ENCODE assay signal across 13 mouse cellular contexts in genomic region chr13:98955226-98955625, GRCm38 (mm10). TPM values are rescaled to one million over a fixed set of nuclear protein-coding genes. Genes with fewer than 3 reads are reported as not detected.
DNase-seq lines count a peak whose midpoint lies in the region; ATAC-seq lines count a peak whose summit lies in the region.
"Had no signal": no experiment of that assay in that cellular context is flagged by ENCODE, and none has a peak within 500 bp of the region (broad histone marks: within the 10 kb centered on the region; RNA-seq: fewer than 3 reads in every experiment).

No protein-coding gene starts in this region.

- DNase-seq in kidney, postnatal 10 days: peak; percentile 16
- DNase-seq in kidney, postnatal 14 days: no peak
- peak; percentile 67 for DNase-seq in adrenal gland, adult 2 months
- DNase-seq in heart, postnatal 14 days: peak; percentile 31 to 36
- DNase-seq in spleen, postnatal 14 days (ENCODE audit: low spot score in 2 of 2): no peak
- DNase-seq in spleen, adult 18-20 months: no peak
- DNase-seq: thymus, postnatal 25 days had no signal

- peak; percentile 42; the same call in 1 of the 2 replicates for ATAC-seq in megakaryocyte progenitor cell, adult 5-6 weeks (replicated peaks; ENCODE audit: poor library complexity)
- ATAC-seq in erythroid progenitor cell, adult 5-6 weeks (replicated peaks; ENCODE audit: low FRiP score, poor library complexity, severe bottlenecking): no peak

- intact Hi-C loops in heart, postnatal 14 days (cut with DNase I): no loop called here

RNA-seq across cellular contexts. Expression of gene Tnpo1, which starts 29.0 kb away (rescaled TPM):
- 100 to 1,000 TPM; 126 to 127 TPM for total RNA-seq in adrenal gland, adult 2 months (2021)
- polyA plus RNA-seq in adrenal gland, adult 2 months (2012; rRNA removed): 7.4 and 9.6 TPM in 2 replicates
- 10 to 100 TPM; 74.0 to 80.5 TPM for total RNA-seq in heart, postnatal 14 days (2021)
- 119 and 129 TPM in 2 replicates for total RNA-seq in megakaryocyte progenitor cell, adult 5-6 weeks (2015)
- 108 and 129 TPM in 2 replicates for total RNA-seq in megakaryocyte progenitor cell, adult 5-6 weeks (2017)
- 45.3 and 46.9 TPM in 2 replicates for total RNA-seq in erythroid progenitor cell, adult 5-6 weeks (2015; ENCODE audit: low replicate concordance)
- 33.6 and 38.2 TPM in 2 replicates for total RNA-seq in erythroid progenitor cell, adult 5-6 weeks (2017; ENCODE audit: low replicate concordance)

RNA-seq across cellular contexts. Expression of gene 1700024P04Rik, which starts 29.1 kb away (rescaled TPM):
- total RNA-seq in adrenal gland, adult 2 months (2021): not detected
- not detected in 2 replicates for polyA plus RNA-seq in adrenal gland, adult 2 months (2012; rRNA removed)
- total RNA-seq in heart, postnatal 14 days (2021): not detected
- not detected in 2 replicates for total RNA-seq in megakaryocyte progenitor cell, adult 5-6 weeks (2015)
- not detected in 2 replicates for total RNA-seq in megakaryocyte progenitor cell, adult 5-6 weeks (2017)
- not detected in 2 replicates for total RNA-seq in erythroid progenitor cell, adult 5-6 weeks (2015; ENCODE audit: low replicate concordance)
- not detected in 2 replicates for total RNA-seq in erythroid progenitor cell, adult 5-6 weeks (2017; ENCODE audit: low replicate concordance)
- total RNA-seq: ES-E14 had no signal
- polyA plus RNA-seq: hindbrain, embryonic 14.5 days; limb, embryonic 14.5 days; neural tube, embryonic 13.5 days had no signal

Comparison
In these comparisons a context has a peak if more than half of its experiments do, and no peak if none do; other contexts are left out.
1. DNase-seq: peak in kidney, postnatal 10 days (single experiment), adrenal gland, adult 2 months (single experiment) and heart, postnatal 14 days (2 of 2); none in kidney, postnatal 14 days (single experiment), spleen, postnatal 14 days (0 of 2) and spleen, adult 18-20 months (0 of 2).